Mouse (Mus musculus) bone marrow, adult 2 months (tissue): ENCODE results near the gene Slc22a4. TPM values are rescaled to one million over a fixed set of nuclear protein-coding genes. Genes with fewer than 3 reads are reported as not detected.

ENCODE experiments used
- H3K27ac ChIP-seq: fragments of 200-500 bp; 2 replicates; pipeline ENCODE4 v1.5.1; 2012; ENCODE audit warnings: low read depth, mild to moderate bottlenecking, control low read depth, inconsistent platforms, low read length; ENCODE audit not compliant: control insufficient read depth, poor library complexity, insufficient read depth
- H3K4me1 ChIP-seq: fragments of 200-500 bp; 2 replicates; pipeline ENCODE4 v1.6.1; 2011; ENCODE audit warnings: low read length; ENCODE audit not compliant: control insufficient read depth, insufficient read depth
- H3K4me3 ChIP-seq: fragments of 200-500 bp; replicated peaks from 2 replicates; pipeline ENCODE3; 2011; ENCODE audit warnings: mild to moderate bottlenecking, low read depth, low read length, control low read depth; ENCODE audit not compliant: control insufficient read depth
- CTCF ChIP-seq: fragments of 200-500 bp; IDR thresholded peaks from 2 replicates; pipeline ENCODE4 v1.5.1; 2011; ENCODE audit warnings: low read length, control low read depth; ENCODE audit not compliant: control insufficient read depth, insufficient read depth
- POLR2A ChIP-seq: fragments of 200-500 bp; IDR thresholded peaks from 2 replicates; pipeline ENCODE4 v1.6.1; 2011; ENCODE audit warnings: low read depth, mild to moderate bottlenecking, control low read depth, low read length, borderline replicate concordance; ENCODE audit not compliant: control insufficient read depth
- WGBS: fragments of 180-500 bp; shearing (Covaris S2); methylation state at CpG from one replicate; pipeline ENCODE4 v1.1.7; 2018; 5-methylcytosine and 5-hydroxymethylcytosine counted together
- polyA plus RNA-seq: library from polyadenylated mRNA; stranded (reverse); fragments of >200 nt; gene quantifications from 2 replicates; pipeline ENCODE4 v1.2.4, GENCODE M21; 2011; ENCODE audit warnings: low replicate concordance; ENCODE audit not compliant: missing spikeins, insufficient read depth, insufficient read length

The Slc22a4 gene
- polyA plus RNA-seq, 1 experiment, result 34.8 TPM

- Histone ChIP-seq H3K27ac (no peak overlapping the region), H3K4me1 (no peaks in the 10 kb centered on the region), H3K4me3 (no peak overlapping the region)
- WGBS, result 75% methylated on average over 12 of the region's 12 CpGs
- TF ChIP-seq POLR2A (no peak), CTCF (no peak)
Observed at GRCm38 (mm10) chr11:54062086-54062752, 34.3 kb upstream of the Slc22a4 start.

GRCm38 (mm10) chr11:54060316-54060715, 32.4 kb upstream of the Slc22a4 start:
- whole genome bisulfite sequencing, result 83% methylated on average over 9 of the region's 9 CpGs
- no peak overlapping the region for H3K4me3 ChIP-seq
- no peak overlapping the region for H3K27ac ChIP-seq
- H3K4me1 ChIP-seq, result no peaks in the 10 kb centered on the region
- TF ChIP-seq POLR2A (no peak), CTCF (no peak)

- H3K4me1 ChIP-seq, result no peaks in the 10 kb centered on the region
Observed at GRCm38 (mm10) chr11:54059526-54059925, 31.6 kb upstream of the Slc22a4 start.

DNA sequence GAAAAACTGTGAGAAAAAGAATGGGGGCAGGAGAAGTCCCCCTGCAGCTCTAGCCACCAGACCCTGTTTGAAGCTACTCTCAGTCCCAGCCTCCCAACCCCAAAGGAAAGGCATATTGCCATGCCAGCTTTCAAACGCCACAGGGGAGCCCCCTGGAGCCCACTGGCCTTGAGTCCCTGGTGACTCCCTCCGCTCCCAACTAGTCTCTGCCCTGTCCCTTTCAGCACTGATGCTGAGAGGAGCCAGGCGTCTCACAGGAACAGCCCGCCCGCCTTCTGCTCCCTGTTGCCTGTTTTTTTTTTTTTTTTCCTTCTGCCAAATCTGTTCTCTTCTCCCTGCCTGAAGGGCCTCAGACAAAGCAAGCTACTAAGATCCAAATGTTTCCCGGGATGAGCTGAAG, 30.8 kb upstream of the Slc22a4 start:
- TF ChIP-seq POLR2A (no peak), CTCF (no peak)
- Histone ChIP-seq H3K4me1 (no peaks in the 10 kb centered on the region), H3K27ac (no peak overlapping the region), H3K4me3 (no peak overlapping the region)
- 77% methylated on average over 6 of the region's 6 CpGs for WGBS

More at GRCm38 (mm10) chr11:54059526-54059925, 31.6 kb upstream of the Slc22a4 start:
- H3K27ac ChIP-seq, result no peak overlapping the region
- no peak for TF ChIP-seq CTCF
- no peak for TF ChIP-seq POLR2A
- no peak overlapping the region for H3K4me3 ChIP-seq
- WGBS, result 76% methylated on average over 1 of the region's 1 CpGs

DNA sequence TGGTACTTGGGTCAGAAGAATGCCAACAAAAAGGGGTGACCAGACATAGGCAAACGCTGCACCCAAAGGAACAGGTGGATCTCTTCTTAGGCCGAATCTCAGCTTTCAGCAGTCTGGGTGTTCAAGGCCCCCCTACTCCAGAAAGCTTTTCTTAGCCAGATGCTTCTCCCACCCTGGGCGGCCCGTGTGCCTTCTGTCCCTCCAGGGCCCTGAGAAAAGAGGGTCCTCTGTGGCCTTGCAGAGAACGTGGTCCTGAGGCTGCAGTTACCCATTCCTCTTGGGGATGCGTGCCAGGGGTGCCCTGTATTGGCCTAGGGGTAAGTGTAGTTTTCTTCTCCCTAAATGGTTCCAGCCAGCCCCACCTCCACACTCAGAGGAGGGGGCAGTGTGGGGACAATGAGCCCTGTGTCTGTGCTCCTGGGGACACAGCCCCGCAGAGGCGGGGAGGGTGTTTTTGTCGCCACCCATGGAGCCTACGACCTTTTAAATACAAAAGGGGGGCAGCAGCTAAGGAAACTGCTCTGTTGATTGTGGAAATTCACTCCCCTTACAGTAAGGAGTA, 30.2 kb upstream of the Slc22a4 start:
- no peak overlapping the region for H3K27ac ChIP-seq
- TF ChIP-seq POLR2A (no peak), CTCF (no peak)
- no peaks in the 10 kb centered on the region for H3K4me1 ChIP-seq
- WGBS, result 84% methylated on average over 10 of the region's 10 CpGs
- H3K4me3 ChIP-seq, result no peak overlapping the region

DNA sequence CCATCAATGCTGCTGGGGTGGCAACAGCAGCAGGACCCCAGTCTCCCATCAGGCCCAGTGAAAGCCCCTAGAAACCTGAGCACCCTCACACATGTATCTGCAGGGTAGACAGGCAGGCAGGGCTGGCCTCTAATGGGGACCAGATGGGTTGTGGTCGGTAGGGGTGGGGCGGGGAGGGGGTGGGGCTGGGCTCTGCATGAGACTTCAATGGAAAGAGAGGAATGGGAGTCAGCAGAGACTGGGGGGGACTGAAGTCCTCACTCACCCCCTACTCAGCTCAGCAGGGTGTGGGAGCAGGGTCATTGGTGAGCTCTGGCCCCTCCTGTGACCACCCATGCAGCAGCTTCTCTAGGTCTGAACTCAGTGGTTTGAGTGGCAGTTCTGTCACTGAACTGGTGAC, 29.5 kb upstream of the Slc22a4 start:
- TF ChIP-seq POLR2A, result no peak
- no peak for TF ChIP-seq CTCF
- 68% methylated on average over 2 of the region's 2 CpGs for WGBS
- H3K4me3 ChIP-seq, result no peak overlapping the region
- no peak overlapping the region for H3K27ac ChIP-seq
- no peaks in the 10 kb centered on the region for H3K4me1 ChIP-seq

DNA sequence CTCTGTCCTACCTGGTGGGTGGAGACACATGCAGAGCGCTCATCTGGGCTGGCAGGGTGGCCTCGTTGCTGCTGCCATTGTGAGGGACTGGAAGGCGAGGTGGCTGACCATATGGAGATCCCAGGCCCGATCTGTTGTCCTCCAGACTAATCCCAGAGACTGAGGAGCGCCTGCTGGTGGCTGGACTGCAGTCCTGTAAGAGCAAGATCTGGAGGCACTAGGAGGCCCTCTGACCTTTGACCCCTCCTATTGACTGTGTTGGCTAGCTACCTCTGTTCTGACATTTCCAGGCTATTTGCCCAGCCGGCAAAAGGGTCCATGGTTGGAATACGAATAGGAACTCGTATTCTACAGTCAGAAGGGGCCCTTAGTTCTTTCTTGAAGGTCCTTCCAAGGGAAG, 28.2 kb upstream of the Slc22a4 start:
- Histone ChIP-seq H3K4me3 (no peak overlapping the region), H3K4me1 (no peaks in the 10 kb centered on the region), H3K27ac (no peak overlapping the region)
- TF ChIP-seq POLR2A, result no peak
- TF ChIP-seq CTCF, result no peak
- 82% methylated on average over 8 of the region's 8 CpGs for WGBS

- Histone ChIP-seq H3K4me3 (no peak overlapping the region), H3K4me1 (no peaks in the 10 kb centered on the region), H3K27ac (no peak overlapping the region)
- WGBS, result 4% methylated on average over 6 of the region's 6 CpGs
- no peak for TF ChIP-seq CTCF
- TF ChIP-seq POLR2A, result no peak
Observed at GRCm38 (mm10) chr11:54054257-54054656, 26.4 kb upstream of the Slc22a4 start.

GRCm38 (mm10) chr11:54053090-54053489, 25.2 kb upstream of the Slc22a4 start:
- 39% methylated on average over 7 of the region's 7 CpGs for WGBS
- Histone ChIP-seq H3K27ac (no peak overlapping the region), H3K4me1 (no peaks in the 10 kb centered on the region), H3K4me3 (no peak overlapping the region)
- TF ChIP-seq CTCF, result no peak
- no peak for TF ChIP-seq POLR2A
